Mouse (Mus musculus): Measurements from ENCODE around the gene H13.
"Not testable (repeated sequence)": the region's sequence is repeated elsewhere in the genome, so short reads cannot be mapped to it uniquely, and the experiment has no call there.

The H13 gene

GRCm38 (mm10) chr2:152666191-152666590, 3.1 kb upstream of the H13 start:
- DNase-seq (ENCODE audit: low spot score), result not testable (repeated sequence)

GRCm38 (mm10) chr2:152669639-152670484, 601 bp downstream of the H13 start:
- DNase-seq (ENCODE audit: low spot score), result no peak

GRCm38 (mm10) chr2:152670983-152671641, 1.9 kb downstream of the H13 start:
- peak; percentile 15 for DNase-seq (ENCODE audit: low spot score)

- peak; percentile 10 for DNase-seq (ENCODE audit: low spot score)
Observed at GRCm38 (mm10) chr2:152671642-152671999, 2.4 kb downstream of the H13 start.

- DNase-seq (ENCODE audit: low spot score), result no peak
Observed at GRCm38 (mm10) chr2:152672166-152672565, 2.9 kb downstream of the H13 start.

GRCm38 (mm10) chr2:152674148-152674547, 4.9 kb downstream of the H13 start:
- DNase-seq (ENCODE audit: low spot score), result no peak

- no peak for DNase-seq (ENCODE audit: low spot score)
Observed at GRCm38 (mm10) chr2:152675252-152675791, 6.1 kb downstream of the H13 start.

- no peak for DNase-seq (ENCODE audit: low spot score)
Observed at GRCm38 (mm10) chr2:152678302-152678701, 9.0 kb downstream of the H13 start.

GRCm38 (mm10) chr2:152678925-152679324, 9.7 kb downstream of the H13 start:
- DNase-seq (ENCODE audit: low spot score), result no peak

GRCm38 (mm10) chr2:152679701-152680355, 10.6 kb downstream of the H13 start:
- no peak for DNase-seq (ENCODE audit: low spot score)

GRCm38 (mm10) chr2:152683086-152683485, 13.8 kb downstream of the H13 start:
- DNase-seq (ENCODE audit: low spot score), result no peak

GRCm38 (mm10) chr2:152686399-152686798, 17.1 kb downstream of the H13 start:
- DNase-seq (ENCODE audit: low spot score), result no peak

GRCm38 (mm10) chr2:152686806-152687267, 17.6 kb downstream of the H13 start, which contains the start of gene Mcts2:
Gene Mcts2, plus strand, starts transcription at chr2:152687035.
- no peak for DNase-seq (ENCODE audit: low spot score)

GRCm38 (mm10) chr2:152691564-152692217, 22.4 kb downstream of the H13 start:
- DNase-seq (ENCODE audit: low spot score), result no peak

- DNase-seq (ENCODE audit: low spot score), result peak; percentile 60
Observed at GRCm38 (mm10) chr2:152693233-152693632, 24.0 kb downstream of the H13 start.

- no peak for DNase-seq (ENCODE audit: low spot score)
Observed at GRCm38 (mm10) chr2:152693735-152694134, 24.5 kb downstream of the H13 start.

- no peak for DNase-seq (ENCODE audit: low spot score)
Observed at GRCm38 (mm10) chr2:152694708-152695107, 25.4 kb downstream of the H13 start.

- no peak for DNase-seq (ENCODE audit: low spot score)
Observed at GRCm38 (mm10) chr2:152696016-152696415, 26.8 kb downstream of the H13 start.

GRCm38 (mm10) chr2:152696476-152697164, 27.4 kb downstream of the H13 start:
- peak; percentile 73 for DNase-seq (ENCODE audit: low spot score)

- no peak for DNase-seq (ENCODE audit: low spot score)
Observed at GRCm38 (mm10) chr2:152700138-152700537, 30.9 kb downstream of the H13 start.

GRCm38 (mm10) chr2:152700725-152701124, 31.5 kb downstream of the H13 start:
- no peak for DNase-seq (ENCODE audit: low spot score)
